Mouse (Mus musculus) heart, embryonic 16.5 days (tissue): ENCODE measurements around the gene Tjap1. TPM values are rescaled to one million over a fixed set of nuclear protein-coding genes. Genes with fewer than 3 reads are reported as not detected.

Experiments
- ATAC-seq: fragments of 200-750 bp; cut with Nextera tagmentation; replicated peaks from 2 replicates; pipeline ENCODE4 v1.8.0; 2017; ENCODE audit warnings: moderate number of reproducible peaks; ENCODE audit not compliant: insufficient read depth, low FRiP score; ENCODE audit errors: extremely low read depth
- H3K27ac ChIP-seq: fragments of 300-500 bp; sonication (generic); 2 replicates; pipeline ENCODE4 v1.5.1; 2014; ENCODE audit warnings: mild to moderate bottlenecking, low read length, control low read depth, moderate library complexity
- H3K27me3 ChIP-seq: fragments of 300-500 bp; sonication (generic); 2 replicates; pipeline ENCODE4 v1.6.1; 2014; ENCODE audit warnings: low read length, mixed read lengths; ENCODE audit not compliant: control insufficient read depth, insufficient read depth
- H3K36me3 ChIP-seq: fragments of 300-500 bp; sonication (generic); 2 replicates; pipeline ENCODE4 v1.6.1; 2014; ENCODE audit not compliant: control insufficient read depth, insufficient read depth
- H3K4me1 ChIP-seq: fragments of 300-500 bp; sonication (generic); 2 replicates; pipeline ENCODE4 v1.6.1; 2014; ENCODE audit warnings: low read length, mixed read lengths; ENCODE audit not compliant: control insufficient read depth, insufficient read depth
- H3K4me2 ChIP-seq: fragments of 300-500 bp; sonication (generic); 2 replicates; pipeline ENCODE4 v1.6.1; 2014; ENCODE audit warnings: low read depth, mild to moderate bottlenecking, control low read depth, low read length
- H3K4me3 ChIP-seq: fragments of 300-500 bp; sonication (generic); 2 replicates; pipeline ENCODE4 v1.5.1; 2014; ENCODE audit warnings: mild to moderate bottlenecking, control low read depth, low read length
- H3K9ac ChIP-seq: fragments of 300-500 bp; sonication (generic); 2 replicates; pipeline ENCODE4 v1.6.1; 2014; ENCODE audit warnings: low read length, control low read depth
- H3K9me3 ChIP-seq: fragments of 300-500 bp; sonication (generic); replicated peaks from 2 replicates; pipeline ENCODE4 v1.6.1; 2016; ENCODE audit warnings: low read length; ENCODE audit not compliant: control insufficient read depth
- WGBS: fragments of 180-500 bp; shearing (Covaris S2); extraction: QIAGEN DNeasy Blood & Tissue Kit; methylation state at CpG from one replicate; pipeline ENCODE4 v1.1.7; 2014; 5-methylcytosine and 5-hydroxymethylcytosine counted together
- polyA plus RNA-seq: library from polyadenylated mRNA; unstranded; fragments of >200 nt; fragmentation: Nextera tagmentation; extraction: Ambion mirVana; gene quantifications from 2 replicates; pipeline ENCODE4 v1.2.1, GENCODE M21; 2015

The Tjap1 gene
- polyA plus RNA-seq, 1 experiment from 2014 or later: 42.5 TPM

DNA sequence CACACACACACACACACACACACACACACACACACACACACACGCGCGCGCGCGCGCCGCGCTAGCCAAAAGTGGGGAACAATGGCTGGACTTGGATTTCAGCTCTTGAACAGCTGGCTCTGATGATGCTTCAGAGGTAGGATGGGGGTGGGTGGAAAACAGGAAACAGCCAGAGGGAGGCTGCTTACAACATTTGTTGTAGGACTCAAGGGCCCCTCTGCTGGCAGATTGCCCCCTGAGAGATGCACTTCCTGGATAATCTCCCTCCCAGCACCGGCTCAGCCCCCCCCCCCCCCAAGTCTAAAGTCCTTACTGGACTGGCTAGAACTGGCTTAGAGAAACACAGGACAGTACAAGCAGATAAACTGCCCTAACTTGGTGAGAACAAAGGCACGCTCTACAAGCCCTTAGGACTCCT, 4.9 kb upstream of the Tjap1 start:
- Histone ChIP-seq H3K4me2 (no peak overlapping the region), H3K36me3 (no peaks in the 10 kb centered on the region)

DNA sequence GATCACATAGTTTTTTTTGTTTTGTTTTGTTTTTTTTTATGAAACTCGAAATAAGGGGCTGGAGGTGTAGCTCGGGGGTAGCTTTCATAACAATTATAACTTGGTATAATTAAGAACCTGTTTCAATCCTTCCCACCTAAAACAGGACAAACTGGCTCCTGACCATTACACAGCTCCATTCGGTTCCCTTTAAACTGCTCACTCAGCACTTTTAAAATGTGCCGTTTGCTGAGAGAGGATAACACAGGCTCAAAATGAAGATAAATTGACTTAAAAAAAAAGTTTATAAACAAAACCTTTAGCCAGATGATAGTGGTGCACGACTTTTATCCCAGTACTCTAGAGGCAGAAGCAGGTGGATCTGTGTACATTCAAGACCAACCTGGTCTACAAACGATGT, 2.6 kb upstream of the Tjap1 start:
- H3K9me3 ChIP-seq: 0 out of 2 replicates have a peak, but pooled peaks cover 2% of the 10 kb centered on the region
- no peak overlapping the region for H3K4me2 ChIP-seq
- no peaks in the 10 kb centered on the region for H3K27me3 ChIP-seq
- no peak overlapping the region for H3K9ac ChIP-seq
- ATAC-seq: no peak
- peaks cover 16% of the 10 kb centered on the region for H3K4me1 ChIP-seq
- H3K27ac ChIP-seq: no peak overlapping the region
- H3K4me3 ChIP-seq: no peak overlapping the region
- no peaks in the 10 kb centered on the region for H3K36me3 ChIP-seq
- 60% methylated on average over 6 of the region's 6 CpGs for WGBS

More for the DNA sequence above, 4.9 kb upstream of the Tjap1 start:
- peak overlapping the region; percentile 38; the same call in 1 of the 2 replicates for H3K27ac ChIP-seq
- no peak overlapping the region for H3K4me3 ChIP-seq
- 0 out of 2 replicates have a peak, but pooled peaks cover 2% of the 10 kb centered on the region for H3K9me3 ChIP-seq
- peak; percentile 25; the same call in 1 of the 2 replicates for ATAC-seq
- 0 out of 2 replicates have a peak, but pooled peaks cover 3% of the 10 kb centered on the region for H3K4me1 ChIP-seq
- WGBS: 46% methylated on average over 11 of the region's 11 CpGs
- no peaks in the 10 kb centered on the region; the same call in 1 of the 2 replicates for H3K27me3 ChIP-seq
- no peak overlapping the region for H3K9ac ChIP-seq

DNA sequence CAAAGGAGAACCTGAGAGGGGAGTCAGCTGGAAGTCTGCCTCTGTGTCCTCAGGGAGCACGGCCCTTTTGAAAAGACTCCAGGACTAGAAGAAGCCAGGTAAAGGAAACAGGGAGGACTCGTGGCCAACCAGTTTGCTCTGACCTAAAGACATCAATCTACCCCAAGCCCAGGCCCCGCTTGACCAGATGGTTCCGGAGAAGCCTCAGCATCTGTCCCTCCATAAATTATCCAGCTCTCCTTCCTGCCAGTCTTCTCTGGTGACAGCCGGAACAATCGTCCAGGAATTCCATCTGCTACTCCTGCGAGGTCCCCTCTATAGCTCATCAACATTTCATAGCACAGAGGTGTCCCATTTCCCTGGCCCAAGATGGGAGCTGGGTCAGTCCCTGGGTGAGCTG, 1.8 kb upstream of the Tjap1 start:
- Histone ChIP-seq H3K27ac (no peak overlapping the region), H3K4me2 (no peak overlapping the region), H3K9ac (no peak overlapping the region), H3K9me3 (no peaks in the 10 kb centered on the region), H3K4me1 (peaks cover 16% of the 10 kb centered on the region), H3K4me3 (no peak overlapping the region), H3K36me3 (no peaks in the 10 kb centered on the region), H3K27me3 (no peaks in the 10 kb centered on the region)
- 53% methylated on average over 7 of the region's 7 CpGs for WGBS
- ATAC-seq: no peak

DNA sequence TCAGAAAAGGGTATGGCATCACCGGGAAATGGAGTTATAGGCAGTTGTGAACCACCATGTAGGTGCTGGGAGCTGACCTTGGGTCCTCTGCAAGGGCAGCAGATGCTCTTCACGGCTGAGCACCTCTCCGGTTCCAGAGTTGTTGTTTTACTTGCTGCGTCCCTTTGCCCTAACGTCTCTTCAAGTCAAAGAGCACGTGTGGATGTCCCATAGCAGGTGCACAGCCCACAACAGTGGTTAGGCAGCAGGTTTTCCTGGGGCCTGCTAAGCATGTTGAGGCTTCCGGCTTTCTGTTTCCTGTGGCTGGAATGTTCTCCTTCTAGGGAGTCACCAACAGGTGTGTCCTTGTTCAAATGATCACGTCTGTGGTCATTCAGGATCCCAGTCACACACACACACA, 1.1 kb upstream of the Tjap1 start:
- no peak overlapping the region for H3K9ac ChIP-seq
- 84% methylated on average over 8 of the region's 8 CpGs for WGBS
- H3K27me3 ChIP-seq: no peaks in the 10 kb centered on the region
- ATAC-seq: no peak
- H3K27ac ChIP-seq: no peak overlapping the region
- H3K4me2 ChIP-seq: no peak overlapping the region
- H3K36me3 ChIP-seq: 0 out of 2 replicates have a peak, but pooled peaks cover 4% of the 10 kb centered on the region
- H3K9me3 ChIP-seq: no peaks in the 10 kb centered on the region
- H3K4me3 ChIP-seq: no peak overlapping the region
- H3K4me1 ChIP-seq: peaks cover 16% of the 10 kb centered on the region

DNA sequence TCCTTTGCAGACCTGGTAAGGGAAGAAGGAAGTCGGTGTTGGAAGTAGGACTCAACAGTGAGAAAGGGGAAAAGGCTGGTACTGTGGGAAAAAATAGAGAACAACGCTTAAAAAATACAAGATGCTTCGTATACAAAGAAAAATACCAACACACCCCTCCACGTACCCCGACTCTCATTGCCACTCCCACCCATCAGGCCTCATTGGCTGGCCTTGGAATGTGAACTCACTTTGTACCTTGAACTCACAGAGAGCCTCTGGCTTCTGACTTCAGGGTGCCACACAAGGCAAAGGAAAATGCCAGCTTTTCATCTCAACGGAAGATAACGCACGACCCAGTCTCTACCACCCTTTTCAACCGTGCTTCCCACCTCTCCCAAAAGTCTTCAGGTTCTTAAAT, 314 bp upstream of the Tjap1 start:
- Histone ChIP-seq H3K9me3 (no peaks in the 10 kb centered on the region), H3K36me3 (peaks cover 9% of the 10 kb centered on the region; the same call in 1 of the 2 replicates), H3K4me2 (peak overlapping the region; percentile 95), H3K4me3 (peak overlapping the region; percentile 79), H3K9ac (peak overlapping the region; percentile 87), H3K27me3 (no peaks in the 10 kb centered on the region), H3K27ac (no peak overlapping the region; the same call in none of the 2 replicates), H3K4me1 (peaks cover 16% of the 10 kb centered on the region)
- 22% methylated on average over 9 of the region's 9 CpGs for WGBS
- no peak for ATAC-seq

DNA sequence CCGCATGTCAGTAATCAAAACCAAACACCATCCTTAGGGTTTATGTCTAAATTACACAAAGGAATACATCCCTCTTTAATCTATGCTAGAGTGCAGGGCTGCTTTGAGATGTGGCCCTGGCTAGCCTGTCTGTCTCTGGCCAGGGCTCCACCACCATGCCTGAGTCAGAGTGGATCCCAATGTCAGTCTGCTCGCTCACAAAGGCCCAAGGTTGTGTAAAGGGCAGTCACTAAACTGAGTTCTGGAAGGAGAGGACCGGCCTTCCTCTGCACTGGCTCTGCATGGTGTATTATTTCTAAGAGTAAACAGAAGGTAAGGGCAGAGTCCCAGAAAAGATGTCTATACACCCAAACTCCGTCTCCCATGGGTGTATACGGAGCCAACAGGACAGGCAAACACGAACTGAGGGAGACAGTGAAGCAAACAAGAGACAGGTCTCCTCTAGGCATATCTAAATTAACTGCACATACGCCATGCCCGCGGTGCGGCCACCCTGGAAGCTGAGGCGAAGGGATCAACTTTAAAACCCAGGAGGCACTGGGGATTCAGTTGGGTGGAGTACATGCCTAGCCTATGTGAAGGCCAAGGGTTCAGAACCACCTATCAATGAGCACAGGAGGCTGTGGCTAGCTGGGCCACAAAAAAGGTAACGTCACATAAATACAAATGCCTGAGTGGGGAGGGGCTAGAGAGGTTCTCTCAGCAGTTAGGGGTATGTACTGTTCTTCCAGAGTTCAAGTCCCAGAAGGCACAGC, 4.6 kb downstream of the Tjap1 start:
- ATAC-seq: no peak
- Histone ChIP-seq H3K9me3 (no peaks in the 10 kb centered on the region), H3K9ac (0 out of 2 replicates have a peak overlapping the region, but pooled peaks have one; percentile 31), H3K36me3 (peaks cover 12% of the 10 kb centered on the region; the same call in 1 of the 2 replicates), H3K4me3 (no peak overlapping the region), H3K4me1 (peaks cover 38% of the 10 kb centered on the region), H3K27me3 (no peaks in the 10 kb centered on the region), H3K27ac (peak overlapping the region; percentile 20), H3K4me2 (no peak overlapping the region)
- WGBS: 81% methylated on average over 12 of the region's 12 CpGs

DNA sequence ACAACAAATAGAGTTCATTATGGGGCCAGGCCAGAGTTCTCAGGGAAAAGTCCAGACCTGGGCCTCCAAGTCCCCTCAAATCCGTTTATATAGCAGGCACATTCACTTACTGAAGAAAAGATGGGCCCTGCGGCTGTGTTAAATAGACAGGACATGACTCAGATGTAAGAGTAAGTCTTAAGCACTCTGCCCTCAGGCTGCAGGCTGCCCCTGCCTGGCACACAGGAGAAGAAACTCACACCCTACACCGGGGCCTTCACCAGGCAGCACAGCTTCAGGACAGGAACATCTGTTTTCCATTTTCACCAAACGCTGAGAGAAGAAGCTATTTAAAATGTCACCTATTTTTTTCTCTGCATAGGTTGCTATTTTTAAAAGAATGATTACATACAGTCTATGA, 5.2 kb downstream of the Tjap1 start:
- Histone ChIP-seq H3K27me3 (no peaks in the 10 kb centered on the region), H3K4me3 (no peak overlapping the region), H3K36me3 (peaks cover 12% of the 10 kb centered on the region; the same call in 1 of the 2 replicates), H3K27ac (peak overlapping the region; percentile 40; the same call in 1 of the 2 replicates), H3K9ac (no peak overlapping the region), H3K9me3 (no peaks in the 10 kb centered on the region), H3K4me2 (no peak overlapping the region), H3K4me1 (peaks cover 43% of the 10 kb centered on the region)
- ATAC-seq: no peak
- 61% methylated on average over 4 of the region's 4 CpGs for WGBS

DNA sequence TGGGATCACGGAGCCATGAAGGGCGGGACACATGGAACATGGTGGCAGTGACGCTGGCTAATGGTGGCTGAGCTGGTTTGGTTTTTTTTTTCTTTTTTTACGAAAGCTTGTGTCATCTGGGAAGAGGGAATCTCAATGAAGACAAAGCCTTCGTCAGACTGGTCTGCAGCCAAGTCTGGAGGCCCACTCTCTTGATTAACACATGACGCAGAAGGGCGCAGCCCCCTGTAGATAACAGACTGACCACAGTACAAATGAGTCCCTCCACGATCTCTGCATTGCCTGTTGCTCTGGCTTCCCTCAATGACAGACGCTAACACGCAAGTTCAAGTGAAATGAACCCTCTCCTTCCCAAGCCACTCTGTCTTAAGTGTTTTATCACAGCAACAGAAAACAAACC, 7.3 kb downstream of the Tjap1 start:
- Histone ChIP-seq H3K36me3 (peaks cover 23% of the 10 kb centered on the region), H3K4me2 (no peak overlapping the region), H3K27me3 (no peaks in the 10 kb centered on the region), H3K9me3 (no peaks in the 10 kb centered on the region), H3K4me1 (peaks cover 34% of the 10 kb centered on the region), H3K27ac (no peak overlapping the region), H3K4me3 (no peak overlapping the region), H3K9ac (no peak overlapping the region)
- no peak for ATAC-seq
- 65% methylated on average over 10 of the region's 10 CpGs for WGBS

DNA sequence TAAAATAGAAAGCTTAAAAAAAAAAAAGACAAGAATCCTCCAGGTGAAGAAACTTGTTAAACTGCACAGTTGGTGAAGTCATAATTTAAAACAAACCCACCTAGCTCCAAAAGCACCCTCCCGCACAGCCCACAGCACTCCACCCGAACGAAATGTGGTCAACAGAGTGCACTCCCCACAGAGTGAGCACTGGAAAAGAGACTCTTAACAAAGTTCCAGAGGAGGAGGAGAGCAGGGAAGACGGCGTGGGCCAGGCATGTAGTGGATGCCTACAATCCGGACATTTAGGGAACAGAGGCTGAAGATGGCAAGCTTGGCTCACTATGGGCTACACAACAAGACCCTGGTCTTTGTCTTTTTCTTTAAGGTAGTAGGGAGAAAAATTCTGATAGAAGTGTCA, 7.8 kb downstream of the Tjap1 start:
- ATAC-seq: no peak
- peaks cover 35% of the 10 kb centered on the region for H3K4me1 ChIP-seq
- no peak overlapping the region for H3K27ac ChIP-seq
- WGBS: 86% methylated on average over 6 of the region's 6 CpGs
- no peak overlapping the region for H3K9ac ChIP-seq
- H3K9me3 ChIP-seq: no peaks in the 10 kb centered on the region
- H3K36me3 ChIP-seq: peaks cover 23% of the 10 kb centered on the region
- no peak overlapping the region for H3K4me3 ChIP-seq
- H3K27me3 ChIP-seq: no peaks in the 10 kb centered on the region
- H3K4me2 ChIP-seq: no peak overlapping the region
